Mouse (Mus musculus) forebrain, embryonic 13.5 days (tissue): ENCODE data around the gene Lsm6. TPM values are rescaled to one million over a fixed set of nuclear protein-coding genes. Genes with fewer than 3 reads are reported as not detected.

ENCODE experiments used
- polyA plus RNA-seq: library from polyadenylated mRNA; unstranded; fragments of >200 nt; fragmentation: Nextera tagmentation; extraction: Ambion mirVana; gene quantifications from 2 replicates; pipeline ENCODE4 v1.2.1, GENCODE M21; 2015

Gene Lsm6
- polyA plus RNA-seq, 1 experiment from 2014 or later = 236 TPM

Other genes with a start within 250 kb of the Lsm6 start
- gene Zfp827, start 207.3 kb upstream of the Lsm6 start, polyA plus RNA-seq = 10.2 and 10.3 TPM in 2 replicates